Mouse (Mus musculus) liver, adult 2 months (tissue): ENCODE data around the gene Drc3.

ENCODE experiments used
- CTCF ChIP-seq: fragments of 200-500 bp; IDR thresholded peaks from 2 replicates; pipeline ENCODE4 v1.5.1; 2011; ENCODE audit warnings: low read depth, low read length, control low read depth
- POLR2A ChIP-seq: fragments of 200-500 bp; IDR thresholded peaks from 2 replicates; pipeline ENCODE4 v1.6.1; 2011; ENCODE audit warnings: low read length, control low read depth; ENCODE audit not compliant: insufficient read depth; ENCODE audit errors: extremely low read depth

- no peak for TF ChIP-seq POLR2A
- no peak for TF ChIP-seq CTCF
Observed at GRCm38 (mm10) chr11:60355952-60356351, 2.8 kb downstream of the Drc3 start.
